Mouse (Mus musculus) liver, embryonic 15.5 days (tissue): Measurements from ENCODE around the gene Fcho2. TPM values are rescaled to one million over a fixed set of nuclear protein-coding genes. Genes with fewer than 3 reads are reported as not detected.
A peak's percentile ranks its signal among the peaks of the same experiment; 100 is the strongest.

Experiments
- ATAC-seq: fragments of 200-750 bp; cut with Nextera tagmentation; 2 replicates; pipeline ENCODE4 v1.8.0; 2017; ENCODE audit warnings: moderate number of reproducible peaks, mild to moderate bottlenecking, moderate library complexity; ENCODE audit not compliant: insufficient read depth
- H3K27ac ChIP-seq: fragments of 300-500 bp; sonication (generic); replicated peaks from 2 replicates; pipeline ENCODE4 v1.5.1; 2015; ENCODE audit warnings: mild to moderate bottlenecking, inconsistent platforms
- H3K27me3 ChIP-seq: fragments of 300-500 bp; sonication (generic); 2 replicates; pipeline ENCODE4 v1.6.1; 2015; ENCODE audit warnings: mild to moderate bottlenecking, inconsistent platforms
- H3K36me3 ChIP-seq: fragments of 300-500 bp; sonication (generic); replicated peaks from 2 replicates; pipeline ENCODE4 v1.6.1; 2015; ENCODE audit warnings: moderate library complexity, mild to moderate bottlenecking, inconsistent platforms
- H3K4me1 ChIP-seq: fragments of 300-500 bp; sonication (generic); replicated peaks from 2 replicates; pipeline ENCODE4 v1.6.1; 2015; ENCODE audit warnings: inconsistent platforms
- H3K4me2 ChIP-seq: fragments of 300-500 bp; sonication (generic); 2 replicates; pipeline ENCODE4 v1.6.1; 2015; ENCODE audit warnings: moderate library complexity, mild to moderate bottlenecking, inconsistent platforms
- H3K4me3 ChIP-seq: fragments of 300-500 bp; sonication (generic); replicated peaks from 2 replicates; pipeline ENCODE4 v1.5.1; 2015; ENCODE audit warnings: mild to moderate bottlenecking, inconsistent platforms
- H3K9ac ChIP-seq: fragments of 300-500 bp; sonication (generic); 2 replicates; pipeline ENCODE4 v1.6.1; 2015; ENCODE audit warnings: moderate library complexity, mild to moderate bottlenecking, inconsistent platforms
- H3K9me3 ChIP-seq: fragments of 300-500 bp; sonication (generic); replicated peaks from 2 replicates; pipeline ENCODE4 v1.6.1; 2016; ENCODE audit warnings: inconsistent platforms
- WGBS: fragments of 180-500 bp; shearing (Covaris S2); methylation state at CpG from one replicate; pipeline ENCODE4 v1.1.7; 2015; ENCODE audit warnings: mixed read lengths; ENCODE audit not compliant: insufficient replicate concordance; 5-methylcytosine and 5-hydroxymethylcytosine counted together
- polyA plus RNA-seq: library from polyadenylated mRNA; unstranded; fragments of >200 nt; fragmentation: Nextera tagmentation; extraction: Ambion mirVana; gene quantifications from 2 replicates; pipeline ENCODE4 v1.2.1, GENCODE M21; 2015

The Fcho2 gene
- polyA plus RNA-seq, 1 experiment from 2014 or later = 25.5 TPM

- 33% methylated on average over 4 of the region's 4 CpGs for WGBS
- Histone ChIP-seq H3K27ac (no peak overlapping the region), H3K9me3 (no peaks in the 10 kb centered on the region; the same call in 1 of the 2 replicates), H3K36me3 (peaks cover 60% of the 10 kb centered on the region), H3K4me3 (no peak overlapping the region), H3K4me2 (no peak overlapping the region), H3K4me1 (peaks cover 14% of the 10 kb centered on the region), H3K9ac (no peak overlapping the region), H3K27me3 (no peaks in the 10 kb centered on the region)
- no peak for ATAC-seq
These were observed 11.6 kb downstream of the Fcho2 start for GRCm38 (mm10) chr13:98803699-98804098.

- H3K36me3 ChIP-seq = peaks cover 62% of the 10 kb centered on the region
- no peak for ATAC-seq
- H3K4me2 ChIP-seq = no peak overlapping the region
- H3K9ac ChIP-seq = no peak overlapping the region
- no peak overlapping the region for H3K4me3 ChIP-seq
- peaks cover 8% of the 10 kb centered on the region for H3K4me1 ChIP-seq
- no peak overlapping the region for H3K27ac ChIP-seq
- 69% methylated on average over 3 of the region's 3 CpGs for WGBS
- H3K9me3 ChIP-seq = no peaks in the 10 kb centered on the region; the same call in 1 of the 2 replicates
- no peaks in the 10 kb centered on the region for H3K27me3 ChIP-seq
These were observed 12.3 kb downstream of the Fcho2 start for GRCm38 (mm10) chr13:98802957-98803356.

- Histone ChIP-seq H3K27me3 (no peaks in the 10 kb centered on the region), H3K36me3 (peaks cover 59% of the 10 kb centered on the region), H3K9me3 (no peaks in the 10 kb centered on the region), H3K4me1 (no peaks in the 10 kb centered on the region), H3K27ac (no peak overlapping the region), H3K9ac (no peak overlapping the region), H3K4me3 (no peak overlapping the region), H3K4me2 (no peak overlapping the region)
- no peak for ATAC-seq
- WGBS = 88% methylated on average over 3 of the region's 3 CpGs
These were observed 19.7 kb downstream of the Fcho2 start for GRCm38 (mm10) chr13:98795511-98795910.

- no peak for ATAC-seq
- H3K9ac ChIP-seq = no peak overlapping the region
These were observed 22.4 kb downstream of the Fcho2 start for GRCm38 (mm10) chr13:98792864-98793263.

GRCm38 (mm10) chr13:98791693-98792092 is 23.6 kb downstream of the Fcho2 start:
- no peak for ATAC-seq
- WGBS = 89% methylated on average over 1 of the region's 1 CpGs
- H3K4me2 ChIP-seq = no peak overlapping the region
- H3K27me3 ChIP-seq = no peaks in the 10 kb centered on the region
- peaks cover 6% of the 10 kb centered on the region for H3K4me1 ChIP-seq
- no peaks in the 10 kb centered on the region for H3K9me3 ChIP-seq
- no peak overlapping the region for H3K9ac ChIP-seq
- H3K36me3 ChIP-seq = peaks cover 53% of the 10 kb centered on the region
- no peak overlapping the region for H3K4me3 ChIP-seq
- no peak overlapping the region for H3K27ac ChIP-seq

More at GRCm38 (mm10) chr13:98792864-98793263, 22.4 kb downstream of the Fcho2 start:
- Histone ChIP-seq H3K4me2 (no peak overlapping the region), H3K4me3 (no peak overlapping the region), H3K27me3 (no peaks in the 10 kb centered on the region), H3K36me3 (peaks cover 52% of the 10 kb centered on the region), H3K9me3 (no peaks in the 10 kb centered on the region), H3K27ac (no peak overlapping the region), H3K4me1 (no peaks in the 10 kb centered on the region)
- WGBS = 91% methylated on average over 1 of the region's 1 CpGs

GRCm38 (mm10) chr13:98786970-98787685 is 28.1 kb downstream of the Fcho2 start:
- Histone ChIP-seq H3K27me3 (no peaks in the 10 kb centered on the region), H3K4me2 (no peak overlapping the region), H3K27ac (no peak overlapping the region; the same call in 1 of the 2 replicates), H3K4me3 (no peak overlapping the region), H3K36me3 (peaks cover 55% of the 10 kb centered on the region), H3K4me1 (peaks cover 6% of the 10 kb centered on the region), H3K9me3 (no peaks in the 10 kb centered on the region), H3K9ac (no peak overlapping the region)
- 49% methylated on average over 5 of the region's 5 CpGs for WGBS
- no peak; the same call in 1 of the 2 replicates for ATAC-seq

GRCm38 (mm10) chr13:98777959-98778358 is 37.3 kb downstream of the Fcho2 start:
- Histone ChIP-seq H3K4me3 (no peak overlapping the region), H3K36me3 (peaks cover 72% of the 10 kb centered on the region), H3K27me3 (no peaks in the 10 kb centered on the region), H3K4me2 (no peak overlapping the region), H3K9ac (no peak overlapping the region), H3K4me1 (no peaks in the 10 kb centered on the region), H3K9me3 (no peaks in the 10 kb centered on the region), H3K27ac (no peak overlapping the region)
- no peak for ATAC-seq
- 84% methylated on average over 3 of the region's 3 CpGs for WGBS

GRCm38 (mm10) chr13:98771484-98771883 is 43.8 kb downstream of the Fcho2 start:
- peaks cover 40% of the 10 kb centered on the region for H3K36me3 ChIP-seq
- H3K4me2 ChIP-seq = no peak overlapping the region
- no peak for ATAC-seq
- no peak overlapping the region for H3K27ac ChIP-seq
- H3K9me3 ChIP-seq = no peaks in the 10 kb centered on the region
- 95% methylated on average over 2 of the region's 2 CpGs for WGBS
- H3K4me3 ChIP-seq = no peak overlapping the region
- H3K9ac ChIP-seq = no peak overlapping the region
- H3K4me1 ChIP-seq = 0 out of 2 replicates have a peak, but pooled peaks cover 2% of the 10 kb centered on the region
- H3K27me3 ChIP-seq = no peaks in the 10 kb centered on the region

GRCm38 (mm10) chr13:98768329-98768728 is 46.9 kb downstream of the Fcho2 start:
- Histone ChIP-seq H3K4me1 (0 out of 2 replicates have a peak, but pooled peaks cover 2% of the 10 kb centered on the region), H3K9me3 (no peaks in the 10 kb centered on the region), H3K9ac (no peak overlapping the region), H3K4me3 (no peak overlapping the region), H3K27ac (no peak overlapping the region), H3K36me3 (peaks cover 25% of the 10 kb centered on the region), H3K4me2 (no peak overlapping the region), H3K27me3 (no peaks in the 10 kb centered on the region)
- WGBS = 78% methylated on average over 4 of the region's 4 CpGs
- ATAC-seq = no peak

- no peaks in the 10 kb centered on the region for H3K4me1 ChIP-seq
- ATAC-seq = no peak
- no peaks in the 10 kb centered on the region for H3K27me3 ChIP-seq
- no peaks in the 10 kb centered on the region for H3K9me3 ChIP-seq
- no peak overlapping the region for H3K27ac ChIP-seq
- H3K4me2 ChIP-seq = no peak overlapping the region
- H3K9ac ChIP-seq = no peak overlapping the region
- peaks cover 34% of the 10 kb centered on the region for H3K36me3 ChIP-seq
- no peak overlapping the region for H3K4me3 ChIP-seq
These were observed 53.5 kb downstream of the Fcho2 start for GRCm38 (mm10) chr13:98761771-98762170.

- H3K36me3 ChIP-seq = peaks cover 31% of the 10 kb centered on the region; the same call in 1 of the 2 replicates
- WGBS = 10% methylated on average over 1 of the region's 1 CpGs
- no peaks in the 10 kb centered on the region for H3K4me1 ChIP-seq
- no peak overlapping the region for H3K9ac ChIP-seq
- H3K9me3 ChIP-seq = no peaks in the 10 kb centered on the region
- H3K27ac ChIP-seq = no peak overlapping the region
- no peak for ATAC-seq
- no peak overlapping the region for H3K4me3 ChIP-seq
- H3K4me2 ChIP-seq = no peak overlapping the region
- no peaks in the 10 kb centered on the region for H3K27me3 ChIP-seq
These were observed 59.4 kb downstream of the Fcho2 start for GRCm38 (mm10) chr13:98755886-98756285.

GRCm38 (mm10) chr13:98744679-98745078 is 70.6 kb downstream of the Fcho2 start:
- H3K4me1 ChIP-seq = peaks cover 14% of the 10 kb centered on the region
- H3K27me3 ChIP-seq = no peaks in the 10 kb centered on the region
- H3K4me2 ChIP-seq = no peak overlapping the region
- no peak overlapping the region; the same call in 1 of the 2 replicates for H3K27ac ChIP-seq
- no peak overlapping the region for H3K9ac ChIP-seq
- H3K4me3 ChIP-seq = no peak overlapping the region
- no peaks in the 10 kb centered on the region for H3K9me3 ChIP-seq
- 21% methylated on average over 1 of the region's 1 CpGs for WGBS
- peaks cover 72% of the 10 kb centered on the region for H3K36me3 ChIP-seq
- peak; percentile 40; the same call in 1 of the 2 replicates for ATAC-seq
